Mouse (Mus musculus) ES-Bruce4 (cell line): Measurements from ENCODE around the gene Tagln2.

Experiments
- CTCF ChIP-seq: IDR thresholded peaks from one replicate; pipeline ENCODE4 v1.8.1; 2011; ENCODE audit warnings: low read depth, low read length
- EP300 ChIP-seq: IDR thresholded peaks from 2 replicates; pipeline ENCODE4 v1.6.1; 2011; ENCODE audit warnings: low read depth, low read length; ENCODE audit not compliant: insufficient read depth
- POLR2A ChIP-seq: IDR thresholded peaks from one replicate; pipeline ENCODE4 v1.8.1; 2011; ENCODE audit warnings: low read length; ENCODE audit not compliant: insufficient read depth

GRCm38 (mm10) chr1:172486236-172486635 lies 13.6 kb upstream of the Tagln2 start:
- TF ChIP-seq CTCF (no peak), POLR2A (no peak), EP300 (no peak)
